Mouse (Mus musculus) heart, postnatal 0 days (tissue): ENCODE measurements around the gene Dbf4.

Experiments
- CTCF ChIP-seq: IDR thresholded peaks from 2 replicates; pipeline ENCODE4 v1.5.1; 2016; ENCODE audit warnings: antibody characterized with exemption, control low read depth, low read depth
- EP300 ChIP-seq: IDR thresholded peaks from 2 replicates; pipeline ENCODE4 v1.6.1; 2016; ENCODE audit warnings: antibody characterized with exemption, low read depth

- TF ChIP-seq EP300 (no peak), CTCF (no peak)
Observed at GRCm38 (mm10) chr5:8417443-8417842, 5.1 kb downstream of the Dbf4 start.
